Mouse (Mus musculus) adrenal gland, adult 10 weeks (tissue): ENCODE data around the gene Arhgef18. TPM values are rescaled to one million over a fixed set of nuclear protein-coding genes. Genes with fewer than 3 reads are reported as not detected.

Source experiments
- polyA plus RNA-seq: library from polyadenylated mRNA; stranded (reverse); fragments of 350-450 nt; fragmentation: Illumina TruSeq; extraction: RNeasy Lipid Tissue Mini Kit (QIAGEN cat#74804); gene quantifications from one replicate; pipeline ENCODE4 v1.2.3, GENCODE M21; 2014; ENCODE audit warnings: low read depth, low replicate concordance

Gene Arhgef18
- 6.4 TPM for polyA plus RNA-seq

GRCm38 (mm10) chr8:3392771-3393710 is at the start of gene Arhgef18:
TSS of gene Arhgef18 (plus strand) at chr8:3393006.

DNA sequence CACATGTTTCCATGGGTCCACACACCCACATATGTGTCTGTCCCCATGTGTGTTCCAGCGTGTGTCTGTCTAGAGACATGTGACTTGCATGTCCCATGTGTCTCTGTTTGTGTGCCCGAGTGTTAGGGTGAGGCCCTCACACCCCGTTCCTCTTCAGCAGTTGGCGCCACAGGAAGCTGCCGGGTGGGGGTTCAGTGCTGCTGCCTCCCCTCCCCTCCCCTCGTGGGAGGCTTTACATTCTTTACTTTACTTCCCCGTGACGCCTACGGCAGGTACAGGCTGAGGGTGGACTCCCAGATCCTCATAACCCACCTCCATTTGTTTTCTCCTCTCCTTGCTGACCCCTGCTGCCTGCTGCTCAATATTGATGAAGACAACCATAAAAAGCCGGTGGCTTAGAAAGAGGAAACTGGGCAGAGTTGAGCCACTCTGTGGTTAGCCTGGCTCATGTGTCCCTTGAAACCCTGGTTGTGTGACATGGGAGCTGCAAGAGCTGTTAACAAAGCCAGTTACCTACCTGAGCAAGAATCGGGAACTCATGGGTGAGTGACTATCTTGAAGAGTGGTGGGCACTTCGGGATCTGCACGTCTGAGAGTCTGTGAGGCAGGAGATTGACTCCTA is 39.5 kb upstream of the Arhgef18 start, which contains the start of gene A430078G23Rik:
Gene A430078G23Rik, plus strand, starts transcription at position 227 of the 622 bp plus-strand sequence.

GRCm38 (mm10) chr8:3467006-3467885 is 74.4 kb downstream of the Arhgef18 start, which contains the start of gene Pex11g:
TSS of gene Pex11g (minus strand) at chr8:3467680.

GRCm38 (mm10) chr8:3470562-3470961 is 77.8 kb downstream of the Arhgef18 start, which contains the start of gene Tex45:
TSS of gene Tex45 (plus strand) at chr8:3470862.

GRCm38 (mm10) chr8:3492901-3493844 is 100.4 kb downstream of the Arhgef18 start, which contains the start of gene Zfp358:
TSS of gene Zfp358 (plus strand) at chr8:3493138.

DNA sequence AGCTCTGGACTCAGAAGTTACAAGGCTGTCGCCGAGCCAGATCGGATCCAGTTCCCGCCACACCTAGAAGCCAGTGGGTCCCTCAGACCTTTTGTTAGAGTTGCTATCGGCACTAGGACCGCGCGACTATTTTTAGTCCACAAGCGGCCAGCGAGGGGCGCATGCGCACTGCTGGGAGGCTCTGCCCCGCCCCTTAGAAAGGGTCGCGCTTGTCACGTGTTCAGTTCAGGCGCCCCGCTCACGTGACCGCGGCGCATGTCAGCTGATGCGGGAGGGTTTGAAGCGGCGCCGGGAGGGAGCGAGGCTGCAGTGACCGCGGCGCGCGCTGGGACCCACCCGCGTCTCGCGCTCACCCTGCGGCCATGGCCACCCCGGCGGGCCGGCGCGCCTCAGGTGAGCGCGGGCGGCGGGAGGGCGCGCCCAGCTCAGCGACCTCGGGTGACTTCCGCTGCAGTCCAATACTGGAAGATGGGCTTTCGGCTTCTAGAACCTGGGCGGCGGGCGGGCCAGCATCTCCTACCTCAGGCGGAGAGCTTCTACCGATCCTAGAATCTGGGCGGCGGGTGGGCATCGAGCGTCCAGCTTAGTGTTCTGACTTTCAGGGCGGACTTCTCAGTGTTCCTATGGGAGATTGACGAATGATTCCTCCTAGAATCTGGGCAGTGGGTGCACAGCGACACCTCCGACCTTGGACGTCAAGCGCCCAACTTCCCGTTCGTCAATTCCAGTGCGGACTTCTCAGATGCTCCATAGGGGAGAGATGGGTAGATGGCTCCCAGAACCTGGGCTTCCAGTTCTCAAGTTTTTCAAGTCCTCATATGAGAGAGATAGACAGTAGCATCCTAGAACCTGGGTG is 107.7 kb downstream of the Arhgef18 start, which contains the start of gene Mcoln1:
Gene Mcoln1, plus strand, starts transcription at position 223 of the 856 bp plus-strand sequence.

Other genes starting within 250 kb of the Arhgef18 start
- 138 TPM for gene Insr, start 113.4 kb upstream of the Arhgef18 start, polyA plus RNA-seq
- gene A430078G23Rik, start 39.6 kb upstream of the Arhgef18 start, polyA plus RNA-seq, result not detected
- 0.82 TPM for gene Pex11g, start 74.7 kb downstream of the Arhgef18 start, polyA plus RNA-seq
- gene Tex45, start 77.9 kb downstream of the Arhgef18 start, polyA plus RNA-seq, result not detected
- 2.8 TPM for gene Zfp358, start 100.1 kb downstream of the Arhgef18 start, polyA plus RNA-seq
- gene Mcoln1, start 107.5 kb downstream of the Arhgef18 start, polyA plus RNA-seq, result 12.9 TPM
- gene Pnpla6, start 122.4 kb downstream of the Arhgef18 start, polyA plus RNA-seq, result 5.8 TPM
- gene C330021F23Rik, start 175.0 kb downstream of the Arhgef18 start, polyA plus RNA-seq, result not detected
- gene Camsap3, start 194.3 kb downstream of the Arhgef18 start, polyA plus RNA-seq, result 0.58 TPM
- 0.87 TPM for gene Xab2, start 228.3 kb downstream of the Arhgef18 start, polyA plus RNA-seq
- gene Pet100, start 228.5 kb downstream of the Arhgef18 start, polyA plus RNA-seq, result 18.3 TPM
- gene Pcp2, start 232.5 kb downstream of the Arhgef18 start, polyA plus RNA-seq, result not detected
- gene Stxbp2, start 237.9 kb downstream of the Arhgef18 start, polyA plus RNA-seq, result 15.1 TPM